Mouse (Mus musculus) embryonic facial prominence, embryonic 11.5 days (tissue): ENCODE measurements at regions not wholly inside any gene's neighbourhood (a gene's known extent, or its start where the extent isn't known, plus 50 kb on each side); places are given as distances from the start of the nearest gene placed in this dataset.

Source experiments
- ATAC-seq: fragments of 200-750 bp; cut with Nextera tagmentation; replicated peaks from 2 replicates; pipeline ENCODE4 v1.8.0; 2017; ENCODE audit warnings: low read depth; ENCODE audit not compliant: insufficient number of reproducible peaks, low FRiP score, low TSS enrichment
- DNase-seq: peaks from one replicate; pipeline ENCODE4 v3.0.0-alpha.2; 2015; ENCODE audit warnings: low spot score
- H3K27ac ChIP-seq: fragments of 300-500 bp; sonication (generic); replicated peaks from 2 replicates; pipeline ENCODE4 v1.5.1; 2014; ENCODE audit warnings: mild to moderate bottlenecking, low read depth, low read length, control low read depth
- H3K27me3 ChIP-seq: fragments of 300-500 bp; sonication (generic); 2 replicates; pipeline ENCODE4 v1.6.1; 2014; ENCODE audit warnings: mild to moderate bottlenecking, low read length, moderate library complexity, mixed read lengths; ENCODE audit not compliant: control insufficient read depth, insufficient read depth
- H3K36me3 ChIP-seq: fragments of 300-500 bp; sonication (generic); replicated peaks from 2 replicates; pipeline ENCODE4 v1.6.1; 2014; ENCODE audit warnings: low read depth, mild to moderate bottlenecking, low read length, moderate library complexity, mixed read lengths; ENCODE audit not compliant: control insufficient read depth, insufficient read depth
- H3K4me1 ChIP-seq: fragments of 300-500 bp; sonication (generic); 2 replicates; pipeline ENCODE4 v1.6.1; 2014; ENCODE audit warnings: low read length, mixed read lengths; ENCODE audit not compliant: control insufficient read depth, insufficient read depth
- H3K4me2 ChIP-seq: fragments of 300-500 bp; sonication (generic); 2 replicates; pipeline ENCODE4 v1.6.1; 2014; ENCODE audit warnings: low read depth, mild to moderate bottlenecking, control low read depth, low read length, moderate library complexity
- H3K4me3 ChIP-seq: fragments of 300-500 bp; sonication (generic); 2 replicates; pipeline ENCODE4 v1.5.1; 2014; ENCODE audit warnings: low read depth, low read length, control low read depth
- H3K9ac ChIP-seq: fragments of 300-500 bp; sonication (generic); replicated peaks from 2 replicates; pipeline ENCODE4 v1.6.1; 2014; ENCODE audit warnings: mild to moderate bottlenecking, control low read depth, low read length
- H3K9me3 ChIP-seq: fragments of 300-500 bp; sonication (generic); replicated peaks from 2 replicates; pipeline ENCODE4 v1.6.1; 2016; ENCODE audit warnings: mild to moderate bottlenecking, low read length, inconsistent platforms, mixed read lengths; ENCODE audit not compliant: control insufficient read depth
- WGBS: fragments of 180-500 bp; shearing (Covaris S2); extraction: QIAGEN DNeasy Blood & Tissue Kit; methylation state at CpG from one replicate; pipeline ENCODE4 v1.1.7; 2014; 5-methylcytosine and 5-hydroxymethylcytosine counted together

DNA sequence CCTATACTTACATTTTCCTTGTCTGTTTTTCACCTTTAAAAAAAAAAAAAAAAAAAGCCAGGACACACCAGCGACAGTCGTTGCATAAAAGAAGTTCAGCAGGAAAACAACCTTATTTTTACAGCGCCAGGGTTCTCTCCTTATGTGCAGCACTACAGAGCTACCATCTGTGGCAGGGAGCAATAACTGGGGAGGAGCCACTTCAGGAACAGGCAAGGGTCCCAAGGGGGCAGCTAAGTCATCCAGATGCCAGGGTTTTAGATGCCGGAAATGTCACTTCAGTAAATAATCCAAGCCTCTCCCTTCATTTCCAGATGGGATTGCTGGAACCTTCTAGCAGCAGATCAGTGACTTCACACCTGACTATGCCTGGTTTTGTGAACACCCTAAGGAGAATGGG lies 923.1 kb upstream of the Jmjd1c start:
- Histone ChIP-seq H3K27ac (no peak overlapping the region), H3K27me3 (no peaks in the 10 kb centered on the region), H3K4me3 (no peak overlapping the region), H3K9ac (no peak overlapping the region), H3K9me3 (no peaks in the 10 kb centered on the region), H3K4me1 (no peaks in the 10 kb centered on the region), H3K4me2 (no peak overlapping the region), H3K36me3 (no peaks in the 10 kb centered on the region)
- DNase-seq (no peak), ATAC-seq (no peak)
- 51% methylated on average over 4 of the region's 4 CpGs for WGBS

DNA sequence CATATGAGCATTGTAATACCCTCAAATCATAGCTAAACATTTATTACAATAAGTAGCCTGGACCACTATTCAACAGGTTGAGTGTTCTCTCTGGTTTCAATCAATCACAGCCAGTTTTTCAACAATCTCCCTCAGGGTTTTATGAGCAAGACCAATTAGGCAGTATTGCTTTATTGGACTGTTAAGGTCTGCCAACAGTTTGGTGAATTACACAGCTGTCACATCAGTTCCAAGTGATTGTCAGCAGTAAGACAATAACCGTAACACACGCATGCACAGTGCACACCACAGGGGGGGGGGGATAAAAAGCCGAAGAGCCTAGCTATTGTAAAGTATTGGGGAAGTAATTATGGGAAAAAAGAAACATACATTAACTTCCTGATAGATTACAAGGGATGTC lies 918.6 kb upstream of the Jmjd1c start:
- DNase-seq (peak; percentile 19), ATAC-seq (peak; percentile 78)
- Histone ChIP-seq H3K9me3 (no peaks in the 10 kb centered on the region), H3K27me3 (no peaks in the 10 kb centered on the region), H3K4me2 (no peak overlapping the region), H3K4me3 (no peak overlapping the region), H3K27ac (no peak overlapping the region), H3K9ac (no peak overlapping the region), H3K4me1 (no peaks in the 10 kb centered on the region), H3K36me3 (no peaks in the 10 kb centered on the region)
- 44% methylated on average over 3 of the region's 3 CpGs for WGBS

DNA sequence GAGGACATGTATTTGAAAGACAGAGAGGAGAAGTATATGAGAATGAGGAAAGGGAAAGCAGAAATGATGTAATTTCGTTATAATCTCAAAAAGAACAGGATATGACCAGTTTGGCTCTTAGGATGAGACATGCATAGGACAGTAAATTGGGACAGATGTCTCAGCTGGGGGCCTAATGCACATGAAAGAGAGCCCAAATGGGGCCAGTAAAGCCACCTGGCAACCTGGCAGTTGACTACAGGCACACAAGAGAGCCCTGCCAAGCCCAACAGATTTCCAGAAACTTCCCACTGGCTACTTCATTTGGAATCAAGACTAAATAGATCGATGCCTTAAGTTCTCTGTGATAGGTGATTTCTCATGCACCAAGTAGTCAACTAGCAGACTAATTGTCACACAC lies 914.7 kb upstream of the Jmjd1c start:
- Histone ChIP-seq H3K4me2 (no peak overlapping the region), H3K4me1 (no peaks in the 10 kb centered on the region), H3K27me3 (no peaks in the 10 kb centered on the region), H3K4me3 (no peak overlapping the region), H3K9ac (no peak overlapping the region), H3K9me3 (no peaks in the 10 kb centered on the region), H3K27ac (no peak overlapping the region), H3K36me3 (no peaks in the 10 kb centered on the region)
- no peak for DNase-seq
- WGBS, result 84% methylated on average over 2 of the region's 2 CpGs
- no peak for ATAC-seq

DNA sequence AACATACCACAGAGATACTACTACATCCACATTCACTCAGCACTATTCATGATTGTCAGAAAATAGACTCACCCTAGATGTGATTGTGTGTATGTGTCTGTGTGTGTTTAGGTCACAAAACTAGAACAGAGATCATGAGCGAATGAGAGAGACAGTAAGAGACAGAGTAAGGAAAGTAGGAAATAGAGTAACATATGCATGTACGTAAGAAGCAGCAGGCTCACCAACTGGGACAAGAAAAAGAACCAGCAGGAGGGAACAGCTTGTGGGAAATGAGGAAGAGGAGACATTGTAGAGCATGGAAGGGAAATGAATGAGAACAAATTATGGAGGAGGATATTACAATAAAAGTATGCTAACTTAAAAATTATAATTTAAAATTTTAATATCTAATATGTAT lies 912.9 kb upstream of the Jmjd1c start:
- WGBS, result 87% methylated on average over 2 of the region's 2 CpGs
- H3K36me3 ChIP-seq, result no peaks in the 10 kb centered on the region
- H3K4me2 ChIP-seq, result no peak overlapping the region
- H3K27ac ChIP-seq, result no peak overlapping the region
- no peaks in the 10 kb centered on the region for H3K9me3 ChIP-seq
- no peaks in the 10 kb centered on the region for H3K27me3 ChIP-seq
- DNase-seq (no peak), ATAC-seq (no peak)
- no peak overlapping the region for H3K9ac ChIP-seq
- no peak overlapping the region for H3K4me3 ChIP-seq
- no peaks in the 10 kb centered on the region for H3K4me1 ChIP-seq

DNA sequence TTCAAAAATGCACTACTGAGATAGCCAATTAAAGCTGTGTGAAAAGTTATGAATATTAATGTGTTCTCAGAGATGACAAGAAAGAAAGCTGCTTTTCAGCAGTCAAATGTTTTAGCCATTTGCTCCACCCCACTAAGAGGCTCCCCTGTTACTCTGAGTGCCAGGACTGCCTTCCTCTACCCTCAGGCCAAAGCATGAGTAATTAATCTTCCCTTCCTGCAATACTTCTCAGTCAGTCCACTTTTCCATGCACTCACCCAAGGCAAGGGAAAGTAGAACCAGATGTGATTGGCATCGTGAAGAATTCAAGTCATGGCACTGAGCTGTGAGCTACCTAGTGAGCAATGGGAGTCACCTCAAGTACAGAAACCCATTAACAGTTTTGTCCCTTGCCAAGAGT lies 908.9 kb upstream of the Jmjd1c start:
- Histone ChIP-seq H3K27me3 (no peaks in the 10 kb centered on the region), H3K4me1 (no peaks in the 10 kb centered on the region), H3K27ac (no peak overlapping the region), H3K4me3 (no peak overlapping the region), H3K4me2 (no peak overlapping the region), H3K9me3 (no peaks in the 10 kb centered on the region), H3K36me3 (no peaks in the 10 kb centered on the region), H3K9ac (no peak overlapping the region)
- WGBS, result 18% methylated on average over 1 of the region's 1 CpGs
- peak; percentile 13 for DNase-seq
- ATAC-seq, result no peak

DNA sequence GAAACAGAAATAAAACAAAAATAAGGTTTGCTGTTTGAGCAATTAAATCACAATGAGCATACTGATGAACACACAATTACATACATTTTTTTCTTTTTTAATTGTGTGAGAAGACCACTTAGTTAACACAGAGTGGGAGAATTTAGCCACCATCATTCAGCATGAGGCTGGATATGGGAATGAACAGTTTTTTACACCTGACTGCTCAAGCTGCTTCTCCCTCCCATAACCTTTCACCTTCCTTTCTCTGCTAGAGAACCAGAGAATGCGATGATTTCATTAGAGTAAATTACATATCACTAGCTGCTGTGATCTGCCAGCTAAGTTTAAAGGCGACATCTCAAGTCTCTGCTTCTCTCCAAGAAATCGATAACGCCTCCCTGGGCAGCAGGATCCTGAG lies 894.8 kb upstream of the Jmjd1c start:
- Histone ChIP-seq H3K36me3 (no peaks in the 10 kb centered on the region), H3K9me3 (no peaks in the 10 kb centered on the region), H3K4me1 (no peaks in the 10 kb centered on the region), H3K9ac (no peak overlapping the region), H3K27ac (no peak overlapping the region), H3K4me3 (no peak overlapping the region), H3K27me3 (no peaks in the 10 kb centered on the region), H3K4me2 (no peak overlapping the region)
- DNase-seq, result no peak
- 55% methylated on average over 4 of the region's 4 CpGs for WGBS
- no peak for ATAC-seq

DNA sequence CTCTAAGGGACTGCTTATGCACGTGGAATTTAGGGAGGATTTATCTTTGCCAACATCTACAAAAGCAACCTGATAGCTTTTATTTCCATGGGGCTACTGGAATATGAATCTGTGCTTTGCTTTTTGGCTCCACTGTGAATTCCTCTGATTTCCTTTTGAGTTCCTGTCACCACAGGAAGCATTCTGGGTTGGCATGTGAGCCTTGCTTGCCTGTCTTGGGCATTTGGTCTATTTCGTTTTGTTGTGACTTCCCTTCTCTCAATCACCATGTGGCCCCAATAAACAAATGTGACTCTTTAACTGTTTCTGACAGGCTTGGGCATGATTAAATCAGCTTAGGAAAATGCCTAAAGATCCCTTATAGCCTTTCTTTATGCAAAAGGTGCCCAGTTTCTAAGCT lies 867.8 kb upstream of the Jmjd1c start:
- Histone ChIP-seq H3K27me3 (no peaks in the 10 kb centered on the region), H3K4me2 (no peak overlapping the region), H3K4me3 (no peak overlapping the region), H3K36me3 (no peaks in the 10 kb centered on the region), H3K27ac (no peak overlapping the region), H3K4me1 (no peaks in the 10 kb centered on the region), H3K9ac (no peak overlapping the region), H3K9me3 (no peaks in the 10 kb centered on the region)
- DNase-seq (peak; percentile 7), ATAC-seq (no peak)
- 46% methylated on average over 2 of the region's 2 CpGs for WGBS

DNA sequence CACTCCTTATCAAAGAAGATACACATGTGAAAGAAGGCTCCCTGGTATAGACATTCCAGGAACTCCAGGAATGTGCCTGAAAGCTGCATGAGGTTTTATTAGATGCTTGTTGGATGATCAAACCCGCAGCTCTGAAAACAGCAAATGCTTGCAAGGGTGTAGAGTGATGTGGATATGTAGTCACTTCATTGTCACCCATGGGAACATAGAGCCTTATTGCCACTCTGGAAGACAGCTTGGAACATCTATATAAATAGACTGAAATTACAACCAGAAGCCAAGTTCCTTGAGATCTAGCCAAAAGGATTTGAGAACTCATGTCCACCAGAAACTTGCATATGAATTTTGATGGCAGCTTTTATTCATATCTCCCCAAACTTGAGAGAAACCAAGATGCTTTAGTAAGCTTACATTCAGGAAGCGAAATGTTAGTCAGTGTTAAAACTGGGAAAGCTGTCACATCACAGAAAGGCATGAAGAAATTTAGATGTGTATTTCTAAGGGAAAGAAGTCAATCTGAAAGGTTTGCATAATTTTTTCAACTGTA lies 861.5 kb upstream of the Jmjd1c start:
- Histone ChIP-seq H3K4me2 (no peak overlapping the region), H3K4me1 (no peaks in the 10 kb centered on the region), H3K9me3 (no peaks in the 10 kb centered on the region), H3K4me3 (no peak overlapping the region), H3K27me3 (no peaks in the 10 kb centered on the region), H3K36me3 (no peaks in the 10 kb centered on the region), H3K27ac (no peak overlapping the region), H3K9ac (no peak overlapping the region)
- WGBS, result 76% methylated on average over 2 of the region's 2 CpGs
- no peak for DNase-seq
- ATAC-seq, result no peak
